Mouse (Mus musculus): ENCODE measurements around the gene Gm20388.

Gm20388 gene

GRCm38 (mm10) chr8:120876010-120876918, 965.6 kb downstream of the Gm20388 start:
- no peak for DNase-seq (ENCODE audit: low spot score in 2 of 2)

GRCm38 (mm10) chr8:120877005-120877404, 966.4 kb downstream of the Gm20388 start:
- DNase-seq (ENCODE audit: low spot score in 2 of 2) = no peak

DNA sequence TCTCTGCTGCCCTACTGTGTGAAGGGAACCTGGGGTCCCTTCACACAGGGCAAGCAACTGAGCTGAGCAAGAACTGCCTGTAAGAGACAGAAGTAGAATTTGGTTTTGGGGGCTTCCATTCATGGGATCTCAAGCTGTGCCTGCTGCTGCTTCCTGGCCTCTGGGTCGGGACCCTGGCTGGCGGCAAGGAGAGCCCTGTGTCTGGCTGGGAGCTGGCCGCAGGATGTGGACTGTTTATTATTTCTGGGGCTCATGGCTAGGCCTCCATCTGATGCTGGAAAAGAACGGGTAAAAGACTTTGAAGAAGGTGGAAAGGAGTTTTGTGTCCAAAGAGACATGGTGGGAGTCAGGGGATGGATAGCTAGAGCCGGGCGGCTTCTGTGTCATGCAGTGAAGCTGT, 969.3 kb downstream of the Gm20388 start:
- DNase-seq (ENCODE audit: low spot score in 2 of 2) = no peak

DNA sequence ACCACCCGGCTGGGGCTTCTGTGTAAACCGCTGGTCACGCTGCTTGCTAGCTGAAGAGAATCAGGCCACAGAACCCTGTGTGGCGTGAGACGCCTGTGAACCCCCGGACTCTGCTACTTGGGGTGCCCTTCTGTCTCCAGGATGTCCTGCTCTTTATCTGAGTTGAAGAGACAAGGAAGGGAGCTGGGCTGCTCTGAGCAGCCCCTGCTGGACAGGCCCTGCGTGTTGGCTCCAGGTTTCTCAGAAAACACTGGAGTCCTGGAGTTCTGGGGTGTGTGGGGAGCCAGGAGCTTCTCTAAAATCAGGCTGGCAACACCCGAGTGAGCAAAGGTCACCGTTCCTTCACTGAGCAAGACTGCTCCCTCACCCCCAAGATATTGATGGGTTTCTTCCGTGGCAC, 971.0 kb downstream of the Gm20388 start:
- DNase-seq (ENCODE audit: low spot score in 2 of 2) = no peak

- DNase-seq (ENCODE audit: low spot score in 2 of 2) = no peak
Observed at GRCm38 (mm10) chr8:120882657-120883056, 972.0 kb downstream of the Gm20388 start.

DNA sequence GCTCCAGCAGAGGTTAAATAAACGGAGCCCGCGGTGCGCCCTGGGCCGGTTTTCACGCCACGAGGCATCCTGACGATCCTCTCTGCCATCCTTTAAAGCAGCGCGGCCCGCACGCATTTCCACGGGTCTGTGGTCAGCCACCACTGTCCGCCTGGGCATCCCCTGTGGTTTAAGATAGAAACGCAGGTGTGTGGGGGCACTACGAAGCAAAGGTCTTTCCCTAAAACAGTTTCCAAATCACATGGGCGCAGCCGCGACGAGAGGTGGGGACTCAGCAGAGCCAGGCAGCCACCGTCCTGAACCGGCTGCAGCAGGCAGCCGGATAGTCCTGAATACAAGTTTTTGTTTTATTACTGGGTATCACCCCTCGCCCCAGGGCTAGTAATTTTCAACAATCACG, 972.7 kb downstream of the Gm20388 start:
- DNase-seq (ENCODE audit: low spot score in 2 of 2) = no peak

GRCm38 (mm10) chr8:120883853-120884252, 973.2 kb downstream of the Gm20388 start:
- no peak for DNase-seq (ENCODE audit: low spot score in 2 of 2)

GRCm38 (mm10) chr8:120884881-120885280, 974.2 kb downstream of the Gm20388 start:
- DNase-seq (ENCODE audit: low spot score in 2 of 2) = no peak

- peak in 1 of 2 experiments; percentile 53 for DNase-seq (ENCODE audit: low spot score in 2 of 2)
Observed at GRCm38 (mm10) chr8:120887254-120887653, 976.6 kb downstream of the Gm20388 start.

DNA sequence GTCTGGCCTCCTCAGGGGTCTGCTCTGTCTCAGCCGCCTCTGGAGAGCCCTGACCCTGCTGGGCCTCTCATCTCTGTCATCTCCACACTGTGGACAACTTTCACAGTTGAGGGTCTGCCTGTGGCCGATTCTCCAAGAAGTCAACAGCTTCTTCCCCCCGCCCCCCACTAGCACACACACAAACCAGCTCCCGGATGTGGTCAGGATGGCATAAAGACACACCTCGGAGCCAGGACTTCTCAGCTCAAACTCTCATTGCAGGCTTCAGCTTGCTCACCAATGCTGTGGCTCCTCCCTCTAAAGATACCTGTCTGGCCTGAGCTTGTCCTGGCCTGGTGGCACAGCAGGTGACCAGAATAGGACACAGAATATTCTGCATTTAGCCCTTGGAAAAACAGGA, 977.4 kb downstream of the Gm20388 start:
- peak in 1 of 2 experiments; percentile 36 for DNase-seq (ENCODE audit: low spot score in 2 of 2)

- no peak for DNase-seq (ENCODE audit: low spot score in 2 of 2)
Observed at GRCm38 (mm10) chr8:120889189-120889588, 978.5 kb downstream of the Gm20388 start.

DNA sequence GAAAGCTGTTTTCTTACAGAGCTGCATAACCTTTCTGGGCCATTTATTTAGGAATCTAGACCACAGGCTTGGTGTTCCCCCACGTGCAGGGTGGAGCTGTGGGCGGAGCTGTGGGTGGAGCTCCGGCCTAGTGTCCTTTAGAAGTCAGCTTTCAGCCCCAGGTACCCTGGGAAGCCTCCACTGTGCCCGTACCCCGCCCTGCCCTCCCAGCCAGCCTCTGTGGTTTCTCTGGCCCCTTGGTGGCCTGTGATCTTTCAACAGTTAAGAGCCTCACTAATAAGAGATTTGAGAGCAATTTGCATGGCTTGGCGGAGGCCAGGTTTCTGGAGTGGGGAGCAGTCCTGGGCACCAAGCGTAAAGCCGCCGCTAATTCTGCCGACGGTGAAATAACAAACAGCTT, 979.4 kb downstream of the Gm20388 start:
- no peak for DNase-seq (ENCODE audit: low spot score in 2 of 2)

- DNase-seq (ENCODE audit: low spot score in 2 of 2) = no peak
Observed at GRCm38 (mm10) chr8:120895009-120895408, 984.4 kb downstream of the Gm20388 start.

GRCm38 (mm10) chr8:120895600-120895999, 985.0 kb downstream of the Gm20388 start:
- no peak for DNase-seq (ENCODE audit: low spot score in 2 of 2)

DNA sequence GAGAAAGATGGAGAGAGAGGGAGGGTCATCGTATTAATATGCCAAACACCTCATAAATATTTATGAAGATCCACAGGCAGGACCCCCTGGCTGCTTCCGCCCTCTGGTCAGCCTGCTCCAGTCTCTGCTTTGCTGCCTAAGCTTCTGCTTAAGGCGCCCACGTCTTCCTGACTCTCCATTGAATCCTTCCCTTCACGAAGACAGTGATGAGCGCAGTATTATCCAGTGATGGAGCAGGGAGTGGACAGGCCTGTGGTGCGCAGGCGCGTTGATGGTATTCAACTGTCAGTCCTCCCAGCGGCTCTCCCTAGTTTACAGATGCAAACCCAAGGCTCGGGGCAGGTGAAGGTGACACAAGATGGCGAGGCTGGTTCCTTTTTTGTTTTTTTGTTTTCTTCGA, 985.6 kb downstream of the Gm20388 start:
- DNase-seq (ENCODE audit: low spot score in 2 of 2) = no peak

GRCm38 (mm10) chr8:120898008-120898407, 987.4 kb downstream of the Gm20388 start:
- DNase-seq (ENCODE audit: low spot score in 2 of 2) = no peak

- no peak for DNase-seq (ENCODE audit: low spot score in 2 of 2)
Observed at GRCm38 (mm10) chr8:120898828-120899407, 988.3 kb downstream of the Gm20388 start.

GRCm38 (mm10) chr8:120902346-120902745, 991.7 kb downstream of the Gm20388 start:
- DNase-seq (ENCODE audit: low spot score in 2 of 2) = peak in 1 of 2 experiments; percentile 40

DNA sequence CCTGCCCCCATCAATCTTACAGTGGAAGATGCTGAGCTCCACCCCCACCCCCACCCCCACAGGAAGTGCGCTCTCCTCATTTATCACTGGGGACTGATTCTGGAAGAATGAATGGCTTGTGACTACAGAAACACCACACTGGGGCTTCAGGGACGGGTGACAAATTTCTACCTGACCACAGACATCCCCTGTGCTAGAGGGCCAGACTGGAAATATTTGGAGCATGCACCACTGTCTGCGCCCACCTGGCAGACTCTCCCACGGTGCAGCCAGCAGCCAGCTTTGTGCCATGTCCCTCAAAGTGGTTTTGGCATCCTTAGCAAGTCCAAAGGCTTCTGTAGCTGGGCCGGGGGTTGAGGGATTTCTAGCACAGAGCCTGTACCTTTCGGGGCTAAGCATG, 997.0 kb downstream of the Gm20388 start:
- no peak for DNase-seq (ENCODE audit: low spot score in 2 of 2)

DNA sequence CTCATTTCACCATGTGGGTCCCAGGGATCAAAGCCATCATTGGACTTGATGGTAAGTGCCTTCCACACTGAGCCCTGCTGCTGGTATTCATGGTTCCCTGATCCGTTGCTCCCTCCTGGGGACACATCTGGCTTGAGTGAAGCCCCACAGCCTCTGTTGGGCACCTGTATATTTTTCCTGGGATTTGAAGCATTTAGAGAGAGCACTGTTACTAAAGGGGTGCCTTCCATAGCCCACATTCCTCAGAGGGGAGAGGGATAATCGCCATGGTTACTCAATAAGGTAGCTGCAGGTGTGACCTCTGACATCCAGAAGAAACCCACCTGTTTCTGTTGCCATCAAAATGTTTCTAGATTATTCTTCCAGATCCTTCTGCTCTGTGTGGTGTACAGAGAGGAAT, 1000.3 kb downstream of the Gm20388 start:
- no peak for DNase-seq (ENCODE audit: low spot score in 2 of 2)

DNA sequence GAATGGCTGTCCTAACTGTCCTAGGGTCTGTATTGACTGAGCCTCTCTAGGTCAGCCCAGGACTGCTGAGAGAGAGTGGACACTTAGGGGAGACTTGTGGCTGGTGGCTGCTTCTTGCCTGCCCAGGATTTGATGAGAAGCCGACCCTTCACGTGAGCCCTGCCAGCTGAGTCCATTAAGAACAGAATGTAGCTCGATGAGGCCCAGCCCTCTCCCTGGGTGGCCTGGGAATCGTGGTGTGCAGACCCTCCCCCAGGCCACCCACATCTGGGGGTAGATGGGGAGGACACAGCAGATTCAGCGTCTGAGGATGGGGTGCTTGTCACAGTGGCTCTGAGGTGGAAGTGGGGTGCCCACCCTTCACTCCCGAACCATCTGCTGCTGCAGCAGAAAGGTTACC, 1001.8 kb downstream of the Gm20388 start:
- no peak for DNase-seq (ENCODE audit: low spot score in 2 of 2)

DNA sequence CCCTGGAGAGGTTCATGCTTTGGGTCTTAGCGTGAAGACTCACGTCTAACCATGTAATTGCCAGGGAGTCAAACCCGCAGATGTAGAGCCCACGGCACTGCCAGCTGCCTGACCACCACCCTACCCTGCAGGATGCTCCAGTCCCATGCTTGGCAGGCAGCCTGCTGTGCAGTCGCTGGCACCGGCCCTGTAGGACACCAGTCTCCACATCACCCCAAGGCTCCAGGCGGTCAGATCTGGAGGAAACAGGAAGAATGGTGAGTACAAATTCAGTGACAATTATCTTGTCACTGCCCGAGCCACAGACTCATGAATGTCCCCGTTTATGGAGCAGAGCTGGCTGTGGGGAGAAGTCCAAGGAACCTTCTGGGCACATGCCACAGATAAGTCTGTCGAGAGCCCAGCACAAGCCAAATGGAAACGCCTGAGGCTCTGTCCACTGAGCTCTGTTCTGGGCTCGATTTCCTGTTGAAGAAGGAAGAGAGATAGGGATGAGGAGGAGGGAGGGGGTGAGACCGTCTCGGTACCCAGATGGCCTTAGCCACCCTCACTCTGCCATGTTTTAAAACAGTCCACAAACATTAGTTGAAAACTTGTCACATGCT, 1006.3 kb downstream of the Gm20388 start:
- no peak for DNase-seq (ENCODE audit: low spot score in 2 of 2)

GRCm38 (mm10) chr8:120920527-120920926, 1009.9 kb downstream of the Gm20388 start:
- no peak for DNase-seq (ENCODE audit: low spot score in 2 of 2)

Data from urinary bladder, adult 18-20 months (tissue).